27 mouse cellular contexts compared by ENCODE assay signal in genomic region chr14:74928809-74929432, GRCm38 (mm10). TPM values are rescaled to one million over a fixed set of nuclear protein-coding genes. Genes with fewer than 3 reads are reported as not detected.
DNase-seq lines count a peak whose midpoint lies in the region; ATAC-seq lines count a peak whose summit lies in the region.
"Had no signal": no experiment of that assay in that cellular context is flagged by ENCODE, and none has a peak within 500 bp of the region (broad histone marks: within the 10 kb centered on the region; RNA-seq: fewer than 3 reads in every experiment).

No protein-coding gene starts in this region.

- peaks cover 6% of the 10 kb centered on the region for H3K4me1 ChIP-seq in midbrain, embryonic 11.5 days (ENCODE audit: control insufficient read depth, insufficient read depth, low read length)
- H3K4me1 ChIP-seq in forebrain, embryonic 13.5 days = peaks cover 5% of the 10 kb centered on the region

- H3K27me3 ChIP-seq in midbrain, embryonic 11.5 days (ENCODE audit: control insufficient read depth, insufficient read depth, low read length) = no peaks in the 10 kb centered on the region
- no peaks in the 10 kb centered on the region for H3K27me3 ChIP-seq in forebrain, embryonic 13.5 days
- H3K27me3 ChIP-seq: hindbrain, embryonic 12.5 days; intestine, embryonic 15.5 days; liver, embryonic 15.5 days; lung, embryonic 15.5 days; midbrain, embryonic 15.5 days; Patski had no signal

- peak; percentile 80 for DNase-seq in A20 (ENCODE audit: low read depth, low spot score)
- no peak for DNase-seq in right cerebral cortex, postnatal 4 days
- DNase-seq in adrenal gland, adult 8-10 months = no peak
- no peak for DNase-seq in midbrain, embryonic 11.5 days (ENCODE audit: low spot score, missing footprints)
- DNase-seq: adrenal gland, postnatal 25 days; cerebellum, adult 18-20 months; cerebellum, postnatal 10 days; forebrain, postnatal 0 days; heart, postnatal 14 days; kidney, adult 9 months; kidney, postnatal 10 days; lung, postnatal 36 days; right cerebral cortex, adult 18-20 months had no signal

- WGBS in midbrain, embryonic 11.5 days = 86% methylated on average over 8 of the region's 8 CpGs
- 91% methylated on average over 8 of the region's 8 CpGs for WGBS in forebrain, embryonic 13.5 days

- peak; percentile 51 for ATAC-seq in CD4-positive, CD25-positive, alpha-beta regulatory T cell, adult 4 months
- peak; percentile 90 for ATAC-seq in granulocyte monocyte progenitor cell, adult 5-6 weeks (replicated peaks; ENCODE audit: poor library complexity, severe bottlenecking)
- ATAC-seq in megakaryocyte, adult 5-6 weeks (ENCODE audit: poor library complexity, severe bottlenecking) = peak; percentile 88
- no peak for ATAC-seq in midbrain, embryonic 11.5 days (ENCODE audit: low FRiP score)
- no peak for ATAC-seq in forebrain, embryonic 13.5 days
- ATAC-seq: forebrain, postnatal 0 days; hindbrain, postnatal 0 days; intestine, embryonic 15.5 days; midbrain, embryonic 15.5 days; Patski had no signal

- no peak overlapping the region for H3K4me2 ChIP-seq in midbrain, embryonic 11.5 days
- no peak overlapping the region for H3K4me2 ChIP-seq in forebrain, embryonic 13.5 days
- H3K4me2 ChIP-seq: hindbrain, embryonic 12.5 days; intestine, embryonic 15.5 days; limb, embryonic 13.5 days; liver, embryonic 15.5 days; lung, embryonic 15.5 days; midbrain, embryonic 15.5 days had no signal

- no peak overlapping the region for H3K9ac ChIP-seq in midbrain, embryonic 11.5 days (ENCODE audit: low read length)
- no peak overlapping the region for H3K9ac ChIP-seq in forebrain, embryonic 13.5 days
- H3K9ac ChIP-seq: forebrain, postnatal 0 days; hindbrain, embryonic 12.5 days; intestine, embryonic 15.5 days; limb, embryonic 13.5 days; liver, embryonic 15.5 days; lung, embryonic 15.5 days; midbrain, embryonic 15.5 days had no signal

- H3K36me3 ChIP-seq in midbrain, embryonic 11.5 days (ENCODE audit: control insufficient read depth, insufficient read depth, low read length) = no peaks in the 10 kb centered on the region
- 0 out of 2 replicates have a peak, but pooled peaks cover 4% of the 10 kb centered on the region for H3K36me3 ChIP-seq in forebrain, embryonic 13.5 days (ENCODE audit: poor library complexity, severe bottlenecking)
- H3K36me3 ChIP-seq: hindbrain, embryonic 12.5 days; intestine, embryonic 15.5 days; limb, embryonic 13.5 days; liver, embryonic 15.5 days; lung, embryonic 15.5 days; midbrain, embryonic 15.5 days had no signal

- no peak overlapping the region for H3K27ac ChIP-seq in midbrain, embryonic 11.5 days (ENCODE audit: low read depth, low read length)
- no peak overlapping the region for H3K27ac ChIP-seq in forebrain, embryonic 13.5 days
- H3K27ac ChIP-seq: hindbrain, embryonic 12.5 days; hindbrain, postnatal 0 days; intestine, embryonic 15.5 days; left cerebral cortex, adult 2 months; limb, embryonic 13.5 days; liver, embryonic 15.5 days; lung, embryonic 15.5 days; midbrain, embryonic 15.5 days had no signal

- no peaks in the 10 kb centered on the region for H3K9me3 ChIP-seq in midbrain, embryonic 11.5 days (ENCODE audit: control insufficient read depth, low read length)
- no peaks in the 10 kb centered on the region for H3K9me3 ChIP-seq in forebrain, embryonic 13.5 days (replicated peaks)
- H3K9me3 ChIP-seq: hindbrain, embryonic 12.5 days; intestine, embryonic 15.5 days; liver, embryonic 15.5 days; lung, embryonic 15.5 days; midbrain, embryonic 15.5 days had no signal

- H3K4me3 ChIP-seq in midbrain, embryonic 11.5 days (ENCODE audit: low read depth, low read length) = no peak overlapping the region
- H3K4me3 ChIP-seq in forebrain, embryonic 13.5 days = no peak overlapping the region
- H3K4me3 ChIP-seq: erythroblast, embryonic 14.5 days; hindbrain, embryonic 12.5 days; intestine, embryonic 15.5 days; left cerebral cortex, adult 2 months; limb, embryonic 13.5 days; liver, embryonic 15.5 days; lung, embryonic 15.5 days; midbrain, embryonic 15.5 days had no signal

RNA-seq across cellular contexts. Expression of gene Lrch1, which starts 18.8 kb away (rescaled TPM):
- polyA plus RNA-seq in CD4-positive, CD25-positive, alpha-beta regulatory T cell, adult 4 months (2017; shearing (Covaris generic)) = 10 to 100 TPM; 30.1 to 30.3 TPM
- 11.3 and 12.1 TPM in 2 replicates for total RNA-seq in granulocyte monocyte progenitor cell, adult 5-6 weeks (2014; fragmentation: Nextera tagmentation)
- 12.3 and 12.4 TPM in 2 replicates for total RNA-seq in granulocyte monocyte progenitor cell, adult 5-6 weeks (2017)
- total RNA-seq in megakaryocyte, adult 5-6 weeks (2015) = 16.8 and 19.5 TPM in 2 replicates
- total RNA-seq in megakaryocyte, adult 5-6 weeks (2017) = 17.2 and 18.2 TPM in 2 replicates
- total RNA-seq in adrenal gland, adult 8-10 months (2022) = 10 to 100 TPM; 11.0 to 35.2 (median 19.0) TPM
- 5.8 and 6.7 TPM in 2 replicates for polyA plus RNA-seq in midbrain, embryonic 11.5 days (2014; fragmentation: Nextera tagmentation; extraction: Ambion mirVana)
- 7.9 and 8.3 TPM in 2 replicates for polyA plus RNA-seq in forebrain, embryonic 13.5 days (2015; fragmentation: Nextera tagmentation; extraction: Ambion mirVana)

Comparison
In these comparisons a context has a peak if more than half of its experiments do, and no peak if none do; other contexts are left out.
1. ATAC-seq: peak in CD4-positive, CD25-positive, alpha-beta regulatory T cell, adult 4 months (single experiment), granulocyte monocyte progenitor cell, adult 5-6 weeks (single experiment) and megakaryocyte, adult 5-6 weeks (single experiment); none in midbrain, embryonic 11.5 days (single experiment) and forebrain, embryonic 13.5 days (single experiment).